Mouse (Mus musculus) megakaryocyte progenitor cell, adult 5-6 weeks (primary cell): Measurements from ENCODE around the gene Sgms1. TPM values are rescaled to one million over a fixed set of nuclear protein-coding genes. Genes with fewer than 3 reads are reported as not detected.
"Not testable (repeated sequence)": the region's sequence is repeated elsewhere in the genome, so short reads cannot be mapped to it uniquely, and the experiment has no call there.

ENCODE experiments used
- ATAC-seq: replicated peaks from 2 replicates; pipeline ENCODE4 v1.8.0; 2016; ENCODE audit warnings: mild to moderate bottlenecking, moderate TSS enrichment, inconsistent platforms; ENCODE audit not compliant: poor library complexity
- total RNA-seq, 2 experiments: library from RNA; stranded (forward) in 1 of 2; stranded (reverse) in 1 of 2; fragments of 157-497, 149-512 nt in 1 of 2; fragments of 200-1000 nt in 1 of 2; gene quantifications; 2 replicates each; pipeline versions ENCODE4 v1.2.3 to v1.2.4; 2015 to 2017

Sgms1 gene
- total RNA-seq, 2 experiments from 2014 or later = 21.5 to 24.8 TPM

- no peak for ATAC-seq
Observed at GRCm38 (mm10) chr19:32117484-32118018, 272.0 kb downstream of the Sgms1 start.

DNA sequence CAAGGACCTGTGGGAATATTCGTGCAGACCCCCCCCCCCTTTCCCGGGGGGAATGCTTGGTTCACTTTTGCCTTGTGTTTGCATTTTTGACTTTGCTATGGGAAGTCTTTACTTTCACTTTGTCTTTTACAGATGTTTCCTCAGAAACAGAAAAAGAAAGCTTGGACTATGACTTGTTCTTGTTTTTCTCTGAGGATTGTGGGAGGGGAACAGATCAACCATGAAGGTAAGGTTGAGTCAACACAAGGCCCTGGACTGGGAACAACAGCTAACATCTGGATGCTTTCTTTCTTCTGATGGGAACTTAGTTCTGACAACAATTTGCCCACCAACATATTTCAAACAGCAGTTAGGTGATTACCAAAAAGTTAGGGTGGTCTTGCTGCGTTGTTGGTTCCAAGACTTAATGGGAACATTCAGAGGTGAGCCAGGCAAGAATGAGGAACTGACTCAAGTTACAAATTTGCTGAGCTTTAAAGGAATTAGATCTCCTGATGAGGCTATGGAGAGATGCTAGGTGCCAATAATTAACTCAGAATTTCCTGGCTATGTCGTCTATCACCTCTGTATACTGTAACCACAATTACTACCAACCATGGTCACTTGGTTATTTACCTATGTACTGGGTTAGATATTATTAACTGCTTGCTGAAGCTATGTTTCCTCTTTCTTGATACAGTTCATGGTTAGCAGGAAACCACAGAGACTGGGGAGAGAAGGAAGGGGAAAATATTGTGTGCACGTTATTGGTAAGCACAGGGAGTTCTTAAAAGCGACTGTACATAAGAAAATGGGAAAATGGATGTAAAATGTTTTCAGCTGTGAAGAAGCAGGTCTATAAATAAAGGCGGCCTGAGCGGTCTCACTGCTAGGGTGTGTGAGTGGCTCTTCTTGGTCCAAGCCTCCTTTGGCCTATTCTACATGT is 277.4 kb downstream of the Sgms1 start:
- ATAC-seq = peak; percentile 53

DNA sequence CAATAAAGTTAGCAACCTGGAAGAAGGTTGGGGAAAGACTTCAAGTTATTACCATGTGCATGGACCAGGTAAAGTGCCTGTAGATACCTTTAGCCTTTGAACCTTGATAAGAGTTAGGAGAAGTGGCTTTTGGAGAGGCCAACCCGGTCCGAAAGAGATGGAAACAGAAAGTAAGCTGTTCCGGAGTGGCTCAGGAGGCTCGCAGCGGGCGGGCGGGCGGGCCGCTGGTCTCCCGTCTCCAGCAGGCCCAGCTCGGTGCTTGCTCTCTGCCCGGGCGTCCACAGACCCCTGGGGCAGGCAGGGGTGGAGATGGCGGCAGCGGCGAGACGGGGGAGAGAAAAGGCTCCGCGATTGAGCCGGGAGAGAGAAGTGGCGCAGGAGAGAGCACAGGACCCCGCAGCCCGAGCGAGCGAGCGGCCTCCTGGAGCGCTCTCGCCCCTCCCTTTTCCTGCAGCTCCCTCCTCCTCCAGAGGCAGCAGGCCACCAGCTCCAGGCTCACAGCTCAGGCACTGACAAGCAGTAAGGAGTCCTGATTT is 281.7 kb downstream of the Sgms1 start, which contains the start of gene Asah2:
Gene Asah2 (minus strand): TSS at position 441 of the 536 bp plus-strand sequence.
- ATAC-seq = peak; percentile 91

GRCm38 (mm10) chr19:32106750-32107149 is 282.8 kb downstream of the Sgms1 start:
- no peak for ATAC-seq

DNA sequence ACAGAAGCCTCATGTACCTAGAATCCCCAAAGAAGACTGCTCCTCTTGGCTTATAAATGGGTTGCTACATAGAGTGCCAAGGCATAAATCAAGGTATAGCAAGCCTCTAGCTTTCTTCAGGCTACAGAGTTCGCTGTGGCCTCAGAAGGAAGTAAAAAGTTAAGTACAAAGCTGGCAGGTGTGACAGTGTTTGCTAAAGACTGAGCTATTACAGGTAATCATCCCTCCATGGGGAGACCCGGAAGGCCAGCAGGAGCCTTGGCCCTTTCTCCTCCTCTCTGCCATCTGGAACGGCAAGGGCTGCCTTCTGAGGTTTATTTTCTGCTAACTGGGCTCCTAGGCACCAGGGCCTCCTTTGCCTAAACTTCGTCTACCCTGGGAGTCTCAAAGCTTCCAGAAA is 285.3 kb downstream of the Sgms1 start:
- no peak for ATAC-seq

DNA sequence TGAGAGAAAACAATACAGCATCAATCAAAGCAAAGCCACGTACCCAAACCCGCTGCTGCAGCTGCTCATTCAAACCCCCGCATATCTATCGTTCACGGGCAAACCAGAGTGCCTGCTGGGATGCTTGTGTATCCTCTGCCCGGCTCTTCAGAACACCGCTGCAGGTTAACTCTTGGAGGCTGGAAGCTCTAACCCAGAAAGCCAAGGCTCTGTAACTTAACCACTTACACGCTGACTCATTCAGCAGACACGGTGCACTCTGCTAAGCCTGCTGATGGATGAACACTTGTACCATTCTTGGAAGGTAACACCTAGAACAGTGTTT is 286.6 kb downstream of the Sgms1 start:
- ATAC-seq = no peak

GRCm38 (mm10) chr19:32102294-32102975 is 287.1 kb downstream of the Sgms1 start:
- ATAC-seq = no peak

DNA sequence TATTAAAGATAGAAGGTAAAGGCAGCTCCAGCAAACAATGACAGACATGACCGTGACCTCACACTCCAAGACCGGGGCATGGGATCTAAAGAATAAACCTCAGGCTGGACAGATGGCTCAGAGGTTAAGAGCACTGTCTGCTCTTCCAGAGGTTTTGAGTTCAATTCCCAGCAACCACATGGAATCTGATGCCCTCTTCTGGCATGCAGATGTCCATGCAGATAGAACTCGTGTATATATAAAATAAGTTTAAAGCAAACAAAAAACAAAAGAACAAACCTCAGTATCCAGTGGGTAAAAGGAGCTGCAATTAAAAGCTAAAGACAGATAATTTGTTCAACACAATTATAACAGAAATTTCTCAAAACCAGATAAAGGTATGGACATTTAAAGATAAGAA is 290.9 kb downstream of the Sgms1 start:
- no peak for ATAC-seq

DNA sequence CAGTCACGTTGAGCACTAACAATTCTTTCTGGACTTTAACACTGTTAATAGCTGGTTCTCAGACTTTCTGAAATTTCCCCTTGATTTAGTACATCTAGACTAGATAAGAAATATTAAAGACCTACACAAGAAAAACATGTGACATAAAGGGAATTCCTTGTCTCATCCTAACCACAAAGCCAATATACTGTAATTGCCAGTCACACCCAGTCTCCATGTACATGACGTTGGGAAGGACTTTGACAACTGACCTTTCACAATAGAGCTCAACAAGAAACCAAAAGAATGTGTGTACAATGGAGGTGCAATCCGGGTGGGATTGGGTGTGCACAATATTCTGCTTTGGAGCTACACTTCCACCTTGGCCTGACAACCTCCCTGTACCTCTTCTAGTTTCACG is 297.2 kb downstream of the Sgms1 start:
- no peak for ATAC-seq

- no peak for ATAC-seq
Observed at GRCm38 (mm10) chr19:32090804-32091203, 298.7 kb downstream of the Sgms1 start.

DNA sequence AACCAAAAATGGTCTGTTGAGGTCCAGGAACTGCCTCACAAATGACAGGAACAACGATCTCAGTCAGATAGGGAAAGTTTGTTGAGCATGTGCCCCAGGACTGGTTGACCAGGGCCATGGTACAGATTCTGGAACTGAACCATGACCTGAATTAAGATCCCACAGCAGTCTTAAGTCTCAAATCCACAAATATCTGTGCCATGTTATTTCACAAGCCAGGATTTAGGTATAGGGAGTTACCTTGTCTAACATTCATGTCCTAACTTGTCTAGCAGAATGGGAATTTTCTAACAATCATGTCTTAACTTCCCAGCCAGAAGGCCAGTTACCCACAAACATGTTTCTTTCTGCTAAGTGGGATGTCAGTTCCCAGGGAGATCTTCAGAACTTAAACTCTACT is 300.9 kb downstream of the Sgms1 start:
- no peak for ATAC-seq

DNA sequence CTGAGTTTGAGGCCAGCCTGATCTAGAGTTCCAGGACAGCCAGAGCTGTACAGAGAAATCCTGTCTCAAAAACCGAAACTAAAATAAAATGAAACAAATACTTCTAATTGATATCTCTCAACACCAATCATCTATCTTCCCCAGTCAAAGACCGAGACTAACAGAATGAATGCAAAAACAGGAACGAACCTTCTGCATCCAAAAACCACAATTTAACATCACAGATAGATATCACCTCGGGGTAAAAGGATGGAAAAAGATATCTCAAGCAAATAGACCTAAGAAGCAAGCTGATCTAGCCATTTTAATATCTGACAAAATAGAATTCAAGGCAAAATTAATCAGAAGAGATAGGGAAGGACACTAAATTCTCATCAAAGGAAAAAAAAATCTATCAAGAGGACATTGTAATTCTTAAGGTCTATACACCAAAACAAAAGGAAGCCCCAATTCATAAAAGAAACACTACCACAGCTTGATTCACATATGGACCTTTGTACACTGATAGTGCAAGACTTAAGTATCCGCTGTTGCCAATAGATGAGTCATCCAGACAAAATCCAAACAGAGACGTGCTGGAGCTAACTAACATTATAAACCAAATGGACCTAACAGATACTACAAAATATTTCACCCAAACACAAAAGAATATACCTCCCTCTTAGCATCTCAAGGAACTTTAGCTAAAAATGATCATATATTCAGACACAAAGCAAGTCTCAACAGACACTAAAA is 301.6 kb downstream of the Sgms1 start:
- no peak for ATAC-seq

- not testable (repeated sequence) for ATAC-seq
Observed at GRCm38 (mm10) chr19:32084813-32085212, 304.7 kb downstream of the Sgms1 start.

Other genes starting within 250 kb of the Sgms1 start
- 253 and 285 TPM in 2 replicates for gene Rpl9-ps6, start 76.9 kb upstream of the Sgms1 start, total RNA-seq (2015)
- gene Rpl9-ps6, start 76.9 kb upstream of the Sgms1 start, total RNA-seq (2017) = 104 and 124 TPM in 2 replicates
- gene Minpp1, start 96.1 kb upstream of the Sgms1 start, total RNA-seq (2015) = 58.3 and 67.6 TPM in 2 replicates
- gene Minpp1, start 96.1 kb upstream of the Sgms1 start, total RNA-seq (2017) = 45.6 and 53.2 TPM in 2 replicates
- 48.6 and 61.3 TPM in 2 replicates for gene Papss2, start 206.1 kb upstream of the Sgms1 start, total RNA-seq (2015)
- 24.0 and 24.2 TPM in 2 replicates for gene Papss2, start 206.1 kb upstream of the Sgms1 start, total RNA-seq (2017)